Mouse (Mus musculus) forebrain, embryonic 15.5 days (tissue): ENCODE measurements at regions not wholly inside any gene's neighbourhood (a gene's known extent, or its start where the extent isn't known, plus 50 kb on each side); places are given as distances from the start of the nearest gene placed in this dataset.

Experiments used
- ATAC-seq: fragments of 200-750 bp; cut with Nextera tagmentation; replicated peaks from 2 replicates; pipeline ENCODE4 v1.8.0; 2017; ENCODE audit warnings: mild to moderate bottlenecking, moderate TSS enrichment, moderate library complexity
- H3K27ac ChIP-seq: fragments of 300-500 bp; sonication (generic); replicated peaks from 2 replicates; pipeline ENCODE4 v1.5.1; 2015; ENCODE audit warnings: mild to moderate bottlenecking, inconsistent platforms
- H3K27me3 ChIP-seq: fragments of 300-500 bp; sonication (generic); 2 replicates; pipeline ENCODE4 v1.6.1; 2015; ENCODE audit warnings: inconsistent platforms
- H3K36me3 ChIP-seq: fragments of 300-500 bp; sonication (generic); 2 replicates; pipeline ENCODE4 v1.6.1; 2015; ENCODE audit warnings: mild to moderate bottlenecking, inconsistent platforms
- H3K4me1 ChIP-seq: fragments of 300-500 bp; sonication (generic); 2 replicates; pipeline ENCODE4 v1.6.1; 2015; ENCODE audit warnings: inconsistent platforms
- H3K4me2 ChIP-seq: fragments of 300-500 bp; sonication (generic); replicated peaks from 2 replicates; pipeline ENCODE4 v1.6.1; 2015; ENCODE audit warnings: mild to moderate bottlenecking, inconsistent platforms
- H3K4me3 ChIP-seq: fragments of 300-500 bp; sonication (generic); 2 replicates; pipeline ENCODE4 v1.5.1; 2015; ENCODE audit warnings: mild to moderate bottlenecking, inconsistent platforms
- H3K9ac ChIP-seq: fragments of 300-500 bp; sonication (generic); replicated peaks from 2 replicates; pipeline ENCODE4 v1.6.1; 2015; ENCODE audit warnings: mild to moderate bottlenecking, inconsistent platforms
- H3K9me3 ChIP-seq: fragments of 300-500 bp; sonication (generic); 2 replicates; pipeline ENCODE4 v1.6.1; 2016; ENCODE audit warnings: inconsistent platforms
- WGBS: fragments of 180-500 bp; shearing (Covaris S2); methylation state at CpG from one replicate; pipeline ENCODE4 v1.1.7; 2015; ENCODE audit warnings: mixed read lengths; 5-methylcytosine and 5-hydroxymethylcytosine counted together

DNA sequence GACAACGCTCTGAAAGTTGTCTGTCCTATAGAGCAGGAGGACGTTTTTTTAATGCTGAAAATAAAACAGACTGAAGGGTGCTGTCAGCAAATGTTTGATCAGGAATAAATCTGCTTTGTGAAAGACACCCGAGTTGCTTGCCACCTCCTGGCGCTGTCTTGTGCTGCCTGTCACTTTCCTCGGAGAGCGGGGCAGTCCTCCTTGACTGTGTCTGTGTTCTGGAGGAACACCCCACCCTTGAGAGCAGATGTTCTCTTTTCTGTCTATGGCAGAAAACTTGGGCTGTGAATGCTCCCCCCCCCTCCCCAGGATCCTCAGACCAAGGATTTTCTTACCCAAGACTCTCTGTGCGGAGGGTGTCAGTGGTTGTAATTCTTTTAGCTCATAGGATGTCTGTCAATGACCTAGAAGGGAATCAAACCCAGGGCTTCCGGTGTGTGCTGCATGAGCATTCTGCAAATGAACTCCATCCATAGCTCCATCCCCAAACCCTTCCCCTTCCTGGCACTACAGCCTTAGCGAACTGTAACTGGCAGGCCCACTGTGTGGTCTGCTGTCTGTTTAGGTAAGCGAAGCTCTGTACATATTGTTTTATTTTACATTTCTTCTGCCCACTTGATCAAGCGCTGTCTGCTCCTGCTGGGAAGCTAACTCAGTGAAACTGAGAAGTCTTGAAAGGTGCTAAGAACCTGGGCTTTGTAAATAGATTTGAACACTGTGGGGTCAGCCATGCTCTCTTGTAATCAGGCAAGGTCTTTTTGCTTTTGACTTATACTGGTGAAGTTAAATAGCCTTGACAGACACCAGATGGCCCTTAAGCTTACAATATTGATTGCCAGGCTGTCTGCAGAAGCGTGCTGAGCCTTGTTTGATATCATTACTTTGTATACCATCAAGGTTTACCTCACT lies 53.0 kb upstream of the Bach1 start:
- peak overlapping the region; percentile 83 for H3K27ac ChIP-seq
- H3K9ac ChIP-seq = no peak overlapping the region
- no peaks in the 10 kb centered on the region for H3K36me3 ChIP-seq
- peak; percentile 84 for ATAC-seq
- WGBS = 45% methylated on average over 12 of the region's 12 CpGs
- no peak overlapping the region for H3K4me3 ChIP-seq
- peaks cover 18% of the 10 kb centered on the region for H3K4me1 ChIP-seq
- no peaks in the 10 kb centered on the region for H3K27me3 ChIP-seq
- no peaks in the 10 kb centered on the region for H3K9me3 ChIP-seq
- H3K4me2 ChIP-seq = no peak overlapping the region; the same call in 1 of the 2 replicates

DNA sequence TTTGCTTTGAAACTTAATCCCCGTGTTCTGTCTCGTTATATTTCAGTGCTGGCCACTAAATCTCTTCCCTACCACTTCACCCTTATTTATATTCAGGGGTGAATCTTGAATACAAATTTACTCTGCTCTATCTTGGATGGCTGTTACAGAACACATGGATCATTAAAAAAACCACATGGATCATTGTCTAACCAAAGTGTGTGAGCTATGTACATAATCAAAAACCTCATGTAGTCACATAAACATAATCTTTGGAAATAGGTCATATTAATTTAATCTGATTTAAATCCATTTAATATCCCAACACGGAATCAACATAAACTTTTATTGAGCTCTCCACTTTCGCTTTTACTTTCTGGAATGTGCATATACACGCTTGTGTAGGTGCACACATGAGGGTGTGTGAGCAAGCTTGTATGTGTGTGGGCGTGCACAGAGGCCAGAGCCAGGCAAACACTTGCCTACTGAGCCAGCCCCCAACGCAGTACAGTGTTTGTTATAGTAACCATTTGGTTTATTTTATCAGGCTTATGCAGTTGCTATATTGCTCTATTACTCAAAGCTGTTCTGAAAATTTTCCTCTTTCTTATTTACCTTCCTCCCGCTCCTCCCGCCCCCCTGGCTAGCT lies 52.2 kb upstream of the Bach1 start:
- peak overlapping the region; percentile 83 for H3K27ac ChIP-seq
- ATAC-seq = peak; percentile 57; the same call in 1 of the 2 replicates
- WGBS = 74% methylated on average over 9 of the region's 9 CpGs

More for the DNA sequence above, 52.2 kb upstream of the Bach1 start:
- Histone ChIP-seq H3K4me3 (no peak overlapping the region), H3K4me2 (no peak overlapping the region), H3K4me1 (peaks cover 18% of the 10 kb centered on the region), H3K9me3 (no peaks in the 10 kb centered on the region), H3K9ac (no peak overlapping the region), H3K27me3 (no peaks in the 10 kb centered on the region), H3K36me3 (no peaks in the 10 kb centered on the region)
